Mouse (Mus musculus) erythroblast, embryonic 14.5 days (primary cell): ENCODE measurements around the gene Prox1. TPM values are rescaled to one million over a fixed set of nuclear protein-coding genes. Genes with fewer than 3 reads are reported as not detected.

ENCODE experiments used
- H3K27me3 ChIP-seq: 2 replicates; pipeline ENCODE4 v1.6.1; 2012; ENCODE audit warnings: inconsistent platforms; ENCODE audit not compliant: control insufficient read depth
- H3K36me3 ChIP-seq: 2 replicates; pipeline ENCODE4 v1.6.1; 2012; ENCODE audit warnings: mild to moderate bottlenecking, inconsistent platforms; ENCODE audit not compliant: control insufficient read depth
- H3K4me1 ChIP-seq: 2 replicates; pipeline ENCODE4 v1.6.1; 2012; ENCODE audit warnings: inconsistent platforms; ENCODE audit not compliant: control insufficient read depth
- H3K4me3 ChIP-seq: replicated peaks from 2 replicates; pipeline ENCODE3; 2012; ENCODE audit warnings: moderate library complexity, mild to moderate bottlenecking, inconsistent platforms
- H3K9me3 ChIP-seq: 2 replicates; pipeline ENCODE4 v1.6.1; 2012; ENCODE audit warnings: low read length, inconsistent platforms, mixed read lengths; ENCODE audit not compliant: control insufficient read depth
- GATA1 ChIP-seq: IDR thresholded peaks from 2 replicates; pipeline ENCODE4 v1.6.1; 2012; ENCODE audit warnings: low read length, inconsistent platforms, mixed read lengths
- TAL1 ChIP-seq: IDR thresholded peaks from 3 replicates; pipeline ENCODE4 v1.6.1; 2012; ENCODE audit warnings: low read length, inconsistent platforms, mixed read lengths
- polyA plus RNA-seq: library from polyadenylated mRNA; stranded (reverse); fragments of >175 nt; gene quantifications from 2 replicates; pipeline ENCODE4 v1.2.3, GENCODE M21; 2012

Gene Prox1
- polyA plus RNA-seq, 1 experiment: 0.03 TPM

DNA sequence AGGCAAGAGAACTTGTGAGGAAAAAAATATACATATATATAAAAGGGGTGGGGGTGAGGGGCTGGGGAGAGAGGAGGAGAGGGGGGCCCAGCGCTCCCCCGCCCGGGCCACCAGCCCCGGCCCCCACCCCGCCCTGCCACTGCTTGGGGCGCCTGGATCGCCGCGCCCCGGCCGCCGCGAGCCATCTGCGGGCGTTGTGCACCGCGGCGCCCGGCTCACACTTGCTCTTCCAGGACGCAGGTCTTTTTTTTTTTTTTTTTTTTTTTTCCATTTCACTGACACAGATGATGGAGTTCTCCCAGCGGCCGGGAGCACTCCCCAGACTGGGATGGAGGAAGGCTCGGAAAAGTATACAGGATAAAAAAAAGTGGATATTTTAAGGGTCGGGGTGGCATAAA lies 304 bp upstream of the Prox1 start:
- peaks cover 87% of the 10 kb centered on the region for H3K27me3 ChIP-seq

DNA sequence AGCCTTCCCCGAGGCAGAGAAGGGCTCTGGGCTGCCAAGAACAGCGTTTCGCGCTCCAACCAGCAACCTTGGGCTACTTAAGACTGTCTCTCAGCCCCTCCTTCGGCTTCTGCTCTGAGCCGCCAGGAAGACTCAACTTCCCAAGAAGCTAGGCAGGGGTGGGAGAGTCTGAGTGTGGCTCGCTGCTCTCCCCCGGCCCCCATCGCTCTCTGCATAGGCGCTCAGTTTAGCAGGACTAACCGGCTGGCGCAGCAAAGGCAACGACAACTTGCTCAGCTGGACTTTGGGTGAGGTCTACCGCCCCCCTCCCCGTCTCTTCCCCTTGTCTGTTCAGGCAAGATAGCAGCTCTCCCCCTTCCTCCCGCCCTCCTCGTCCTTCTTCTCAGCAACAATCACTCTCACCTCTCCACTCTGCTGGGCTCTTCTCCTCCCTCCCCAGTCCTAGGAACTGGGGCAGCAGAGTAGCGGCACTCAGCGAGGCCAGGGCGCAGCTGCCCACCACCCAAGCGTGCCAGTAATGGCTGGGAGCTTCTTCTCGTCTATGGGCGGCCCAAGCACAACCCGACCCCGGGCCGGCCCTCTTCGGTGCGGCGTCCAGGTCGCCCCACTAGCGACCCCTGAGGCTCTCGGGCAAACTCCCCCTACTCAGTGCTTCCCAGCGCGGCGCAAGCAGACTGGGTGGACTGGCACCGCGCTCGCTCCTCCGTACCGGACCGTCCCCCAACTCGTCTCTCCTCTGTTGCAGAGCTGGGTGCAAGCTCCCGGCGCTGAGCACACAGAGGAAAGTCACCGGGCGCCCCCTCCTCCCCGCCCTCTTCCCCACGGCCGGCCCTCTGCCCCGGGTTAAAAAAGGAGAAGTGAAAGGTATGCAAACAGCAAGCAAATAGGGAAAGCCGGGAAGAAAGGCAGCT lies 1.5 kb downstream of the Prox1 start:
- Histone ChIP-seq H3K27me3 (peaks cover 71% of the 10 kb centered on the region), H3K4me3 (peak overlapping the region; percentile 58), H3K36me3 (no peaks in the 10 kb centered on the region), H3K9me3 (no peaks in the 10 kb centered on the region; the same call in 1 of the 2 replicates), H3K4me1 (peaks cover 5% of the 10 kb centered on the region)
- TF ChIP-seq GATA1: no peak
- TF ChIP-seq TAL1: no peak

More for the DNA sequence above, 304 bp upstream of the Prox1 start:
- H3K4me1 ChIP-seq: peaks cover 8% of the 10 kb centered on the region
- peak overlapping the region; percentile 58 for H3K4me3 ChIP-seq
- peaks cover 2% of the 10 kb centered on the region; the same call in 1 of the 2 replicates for H3K9me3 ChIP-seq
- no peaks in the 10 kb centered on the region for H3K36me3 ChIP-seq
- TF ChIP-seq GATA1: no peak

DNA sequence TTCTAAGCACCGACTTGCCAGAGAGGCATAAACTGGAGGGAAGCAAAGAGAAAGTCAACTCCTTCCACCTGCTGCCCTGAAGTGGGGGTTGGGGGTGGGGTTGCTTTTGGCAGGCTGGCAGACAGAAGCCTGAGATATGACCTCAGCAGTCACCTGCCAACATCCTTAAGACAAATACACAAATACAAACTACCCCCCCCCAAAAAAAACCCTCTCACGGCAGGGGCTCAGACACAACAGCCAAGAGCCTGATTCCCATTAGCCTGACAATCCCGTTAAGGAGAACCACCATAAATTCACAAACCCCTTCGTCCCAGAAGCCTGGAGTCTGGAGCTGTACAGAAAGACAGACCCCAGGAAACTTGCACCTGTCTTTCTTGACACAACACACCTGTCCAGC lies 2.4 kb downstream of the Prox1 start:
- peak overlapping the region; percentile 58 for H3K4me3 ChIP-seq
- H3K4me1 ChIP-seq: peaks cover 3% of the 10 kb centered on the region
- no peaks in the 10 kb centered on the region for H3K36me3 ChIP-seq
- no peak for TF ChIP-seq TAL1
- no peak for TF ChIP-seq GATA1
- H3K27me3 ChIP-seq: peaks cover 62% of the 10 kb centered on the region
- H3K9me3 ChIP-seq: no peaks in the 10 kb centered on the region; the same call in 1 of the 2 replicates

DNA sequence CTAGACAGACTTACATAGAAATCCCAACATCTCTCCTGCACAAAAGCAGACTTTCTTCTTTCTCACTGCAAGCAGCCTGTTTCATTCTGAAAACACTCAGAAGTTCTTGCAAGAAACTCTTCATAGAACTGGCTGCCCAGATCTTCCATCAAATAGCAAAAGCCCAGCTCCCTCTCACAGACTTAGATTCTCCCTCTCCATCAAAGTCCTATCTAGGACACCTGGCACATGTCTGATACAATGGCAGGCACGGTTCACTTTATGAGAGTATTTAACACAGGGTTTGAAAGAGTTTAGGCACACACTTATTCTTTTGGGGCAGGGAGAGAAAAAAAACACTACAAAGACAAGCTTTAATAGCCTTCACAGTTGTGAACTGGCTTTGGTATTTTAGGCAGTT lies 2.9 kb downstream of the Prox1 start:
- Histone ChIP-seq H3K4me1 (no peaks in the 10 kb centered on the region), H3K4me3 (no peak overlapping the region), H3K36me3 (no peaks in the 10 kb centered on the region), H3K27me3 (peaks cover 57% of the 10 kb centered on the region), H3K9me3 (no peaks in the 10 kb centered on the region; the same call in 1 of the 2 replicates)
- TF ChIP-seq GATA1 (no peak), TAL1 (no peak)

DNA sequence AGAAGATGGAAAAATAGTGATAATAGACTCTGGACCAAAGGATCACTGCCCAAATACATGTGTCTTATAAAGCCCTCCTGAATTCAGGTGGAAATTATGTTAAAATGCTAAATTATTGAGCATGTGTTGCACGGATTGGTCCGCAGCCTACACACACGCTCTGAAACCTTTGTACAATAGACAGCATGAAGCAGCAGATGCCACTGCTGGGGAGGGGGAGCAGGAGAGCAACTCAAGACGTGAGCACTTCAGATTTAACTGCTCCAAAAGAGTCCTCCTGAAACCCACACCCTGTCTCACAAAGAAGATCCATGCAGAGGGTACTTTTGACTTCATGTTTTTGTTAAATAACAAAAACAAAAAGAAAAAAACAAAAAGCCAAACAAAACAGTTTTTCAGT lies 5.0 kb downstream of the Prox1 start:
- no peak overlapping the region for H3K4me3 ChIP-seq
- H3K36me3 ChIP-seq: peaks cover 2% of the 10 kb centered on the region; the same call in 1 of the 2 replicates
- H3K9me3 ChIP-seq: no peaks in the 10 kb centered on the region; the same call in 1 of the 2 replicates
- no peaks in the 10 kb centered on the region for H3K4me1 ChIP-seq
- H3K27me3 ChIP-seq: peaks cover 36% of the 10 kb centered on the region
- TF ChIP-seq TAL1 (no peak), GATA1 (no peak)

DNA sequence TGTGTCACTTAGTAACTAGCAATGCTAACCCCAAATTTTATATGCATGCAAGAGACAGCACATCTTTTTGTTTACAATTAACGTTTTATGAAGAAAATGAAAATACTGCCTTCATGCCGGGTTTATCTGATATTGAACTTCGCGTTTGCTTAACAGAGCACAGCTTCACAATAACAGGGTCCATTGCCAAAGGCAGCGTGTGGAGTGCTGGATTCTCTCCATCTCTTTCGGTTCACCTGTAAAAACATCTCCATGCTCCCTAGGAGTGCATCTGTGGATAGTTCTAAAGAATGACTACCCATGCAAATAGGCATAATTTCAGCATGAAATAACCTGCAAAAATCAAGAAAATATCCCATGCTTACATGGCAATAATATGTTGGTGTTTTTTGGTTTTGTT lies 7.0 kb downstream of the Prox1 start:
- TF ChIP-seq TAL1: no peak
- no peak for TF ChIP-seq GATA1
- H3K36me3 ChIP-seq: peaks cover 2% of the 10 kb centered on the region; the same call in 1 of the 2 replicates
- H3K27me3 ChIP-seq: peaks cover 15% of the 10 kb centered on the region
- H3K9me3 ChIP-seq: no peaks in the 10 kb centered on the region
- H3K4me1 ChIP-seq: no peaks in the 10 kb centered on the region
- no peak overlapping the region for H3K4me3 ChIP-seq

DNA sequence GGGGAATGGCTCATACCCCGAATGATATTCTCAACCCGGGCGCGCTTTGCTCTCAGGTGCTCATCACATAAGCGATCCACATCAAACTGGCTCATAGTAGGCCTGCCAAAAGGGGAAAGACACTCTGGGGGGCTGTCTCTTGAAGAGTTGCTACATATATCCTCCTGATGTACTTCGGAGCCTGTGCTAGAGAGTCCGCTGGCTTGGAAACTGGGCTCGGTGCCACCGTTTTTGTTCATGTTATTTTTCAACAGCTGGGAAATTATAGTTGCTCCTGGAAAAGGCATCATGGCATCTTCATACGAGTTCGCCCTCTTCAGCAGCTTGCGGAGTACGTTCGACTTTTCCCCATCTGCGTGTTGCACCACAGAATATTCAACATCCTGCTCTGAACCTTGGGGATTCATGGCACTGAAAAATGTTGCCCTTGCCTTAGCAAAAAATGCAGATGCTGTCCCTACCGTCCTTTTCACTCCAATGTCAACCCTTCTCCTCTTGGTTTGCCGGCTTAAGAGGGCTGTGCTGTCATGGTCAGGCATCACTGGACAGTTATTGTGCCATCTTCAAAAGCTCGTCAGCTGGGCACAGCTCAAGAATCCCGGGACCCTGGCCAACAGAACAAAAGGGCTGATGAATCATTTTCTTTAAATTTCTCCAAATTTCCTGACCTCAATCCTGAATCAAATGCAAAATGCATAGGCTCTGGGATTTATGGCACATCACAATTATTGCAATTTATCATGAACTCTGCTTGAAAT lies 8.6 kb downstream of the Prox1 start:
- Histone ChIP-seq H3K27me3 (peaks cover 4% of the 10 kb centered on the region), H3K9me3 (no peaks in the 10 kb centered on the region), H3K4me1 (no peaks in the 10 kb centered on the region), H3K36me3 (peaks cover 2% of the 10 kb centered on the region; the same call in 1 of the 2 replicates), H3K4me3 (no peak overlapping the region)
- TF ChIP-seq GATA1 (no peak), TAL1 (no peak)

DNA sequence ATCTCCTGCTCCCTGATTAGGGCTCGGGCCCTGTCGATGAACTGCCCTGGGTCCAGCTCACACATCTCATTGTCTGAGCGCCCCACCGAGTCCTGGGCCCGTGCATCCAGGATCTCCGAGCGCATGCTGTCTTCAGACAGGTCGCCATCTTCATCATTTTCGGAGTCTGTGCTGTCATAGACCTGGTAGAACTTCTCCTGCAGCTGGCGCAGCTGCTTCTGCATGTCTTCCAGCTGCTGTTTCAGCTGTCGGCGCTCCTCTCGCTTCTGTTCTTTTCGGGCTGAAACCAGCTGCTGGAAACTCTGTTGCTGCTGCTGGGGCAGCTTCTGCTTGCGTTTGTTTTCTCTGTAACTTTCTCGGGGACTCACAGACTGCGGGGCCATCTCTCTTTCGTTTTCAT lies 9.2 kb downstream of the Prox1 start:
- peaks cover 4% of the 10 kb centered on the region for H3K27me3 ChIP-seq
- no peaks in the 10 kb centered on the region for H3K9me3 ChIP-seq
- peaks cover 2% of the 10 kb centered on the region; the same call in 1 of the 2 replicates for H3K36me3 ChIP-seq
- H3K4me3 ChIP-seq: no peak overlapping the region
- H3K4me1 ChIP-seq: no peaks in the 10 kb centered on the region
- TF ChIP-seq GATA1: no peak
- TF ChIP-seq TAL1: no peak

DNA sequence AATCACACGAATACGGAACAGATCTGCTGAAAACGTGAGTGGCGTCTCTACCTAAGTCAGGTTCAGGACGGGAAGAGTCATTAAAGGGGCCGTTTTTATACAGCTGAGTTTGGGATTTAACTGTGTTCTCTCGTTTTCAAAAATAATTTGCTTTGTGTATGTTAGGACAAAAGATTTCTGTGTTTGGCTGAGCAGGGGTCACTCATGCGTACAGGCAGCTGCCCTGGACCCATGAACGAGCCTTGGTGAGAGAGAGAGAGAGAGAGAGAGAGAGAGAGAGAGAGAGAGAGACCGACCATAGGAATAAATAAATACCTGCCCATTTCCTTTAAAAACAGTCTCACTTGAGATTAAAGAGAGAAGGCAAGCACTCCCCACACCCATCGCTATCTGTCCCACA lies 11.1 kb downstream of the Prox1 start:
- TF ChIP-seq GATA1 (no peak), TAL1 (no peak)
- no peaks in the 10 kb centered on the region for H3K9me3 ChIP-seq
- H3K4me3 ChIP-seq: no peak overlapping the region
- H3K36me3 ChIP-seq: peaks cover 2% of the 10 kb centered on the region; the same call in 1 of the 2 replicates
- peaks cover 2% of the 10 kb centered on the region; the same call in 1 of the 2 replicates for H3K27me3 ChIP-seq
- H3K4me1 ChIP-seq: no peaks in the 10 kb centered on the region
